Mouse (Mus musculus) forebrain, embryonic 11.5 days (tissue): ENCODE measurements around the gene Tbxa2r. TPM values are rescaled to one million over a fixed set of nuclear protein-coding genes. Genes with fewer than 3 reads are reported as not detected.

Experiments
- ATAC-seq: fragments of 200-750 bp; cut with Nextera tagmentation; replicated peaks from 2 replicates; pipeline ENCODE4 v1.8.0; 2017; ENCODE audit warnings: moderate TSS enrichment; ENCODE audit not compliant: low FRiP score
- DNase-seq: peaks from one replicate; pipeline ENCODE4 v3.0.0-alpha.2; 2017; ENCODE audit warnings: low spot score
- H3K27ac ChIP-seq: fragments of 300-500 bp; sonication (generic); 2 replicates; pipeline ENCODE4 v1.5.1; 2014; ENCODE audit warnings: low read depth, low read length
- H3K27me3 ChIP-seq: fragments of 300-500 bp; sonication (generic); 2 replicates; pipeline ENCODE4 v1.6.1; 2014; ENCODE audit warnings: mild to moderate bottlenecking, low read length, mixed read lengths; ENCODE audit not compliant: control insufficient read depth, insufficient read depth
- H3K36me3 ChIP-seq: fragments of 300-500 bp; sonication (generic); 2 replicates; pipeline ENCODE4 v1.6.1; 2014; ENCODE audit warnings: mild to moderate bottlenecking, low read length, moderate library complexity, mixed read lengths; ENCODE audit not compliant: control insufficient read depth, insufficient read depth
- H3K4me1 ChIP-seq: fragments of 300-500 bp; sonication (generic); replicated peaks from 2 replicates; pipeline ENCODE4 v1.6.1; 2014; ENCODE audit warnings: low read length, mixed read lengths; ENCODE audit not compliant: control insufficient read depth, insufficient read depth
- H3K4me2 ChIP-seq: fragments of 300-500 bp; sonication (generic); 2 replicates; pipeline ENCODE4 v1.6.1; 2014; ENCODE audit warnings: low read depth, mild to moderate bottlenecking, low read length, moderate library complexity, mixed read lengths; ENCODE audit not compliant: severe bottlenecking
- H3K4me3 ChIP-seq: fragments of 300-500 bp; sonication (generic); 2 replicates; pipeline ENCODE4 v1.5.1; 2014; ENCODE audit warnings: low read depth, low read length
- H3K9ac ChIP-seq: fragments of 300-500 bp; sonication (generic); 2 replicates; pipeline ENCODE4 v1.6.1; 2014; ENCODE audit warnings: low read length
- H3K9me3 ChIP-seq: fragments of 300-500 bp; sonication (generic); 2 replicates; pipeline ENCODE4 v1.6.1; 2016; ENCODE audit warnings: low read length, mixed read lengths; ENCODE audit not compliant: control insufficient read depth
- WGBS: fragments of 180-500 bp; shearing (Covaris S2); extraction: QIAGEN DNeasy Blood & Tissue Kit; methylation state at CpG from one replicate; pipeline ENCODE4 v1.1.7; 2014; 5-methylcytosine and 5-hydroxymethylcytosine counted together
- polyA plus RNA-seq: library from polyadenylated mRNA; unstranded; fragments of >200 nt; fragmentation: Nextera tagmentation; extraction: Ambion mirVana; gene quantifications from 2 replicates; pipeline ENCODE4 v1.2.1, GENCODE M21; 2014

The Tbxa2r gene
- polyA plus RNA-seq, 1 experiment from 2014 or later, result 2.6 TPM

GRCm38 (mm10) chr10:81320550-81321347 is 7.8 kb upstream of the Tbxa2r start, which contains the start of gene Cactin:
Gene Cactin (plus strand): TSS chr10:81321103.
- Histone ChIP-seq H3K4me1 (peaks cover 20% of the 10 kb centered on the region), H3K27me3 (no peaks in the 10 kb centered on the region), H3K27ac (peak within 1 kb of the TSS; percentile 72), H3K4me3 (peak within 1 kb of the TSS; percentile 93), H3K9me3 (no peaks in the 10 kb centered on the region), H3K4me2 (peak within 1 kb of the TSS; percentile 79), H3K9ac (peak within 1 kb of the TSS; percentile 83), H3K36me3 (peaks cover 23% of the 10 kb centered on the region)
- peak; percentile 91 for ATAC-seq
- under 1% methylated on average over 68 of the region's 68 CpGs for WGBS
- peak; percentile 99 for DNase-seq

GRCm38 (mm10) chr10:81321436-81321835 is 7.1 kb upstream of the Tbxa2r start:
- peak overlapping the region; percentile 83 for H3K9ac ChIP-seq
- peak overlapping the region; percentile 72; the same call in 1 of the 2 replicates for H3K27ac ChIP-seq
- peak; percentile 3; the same call in 1 of the 2 replicates for ATAC-seq
- peak overlapping the region; percentile 93 for H3K4me3 ChIP-seq
- H3K4me2 ChIP-seq, result peak overlapping the region; percentile 79
- peaks cover 20% of the 10 kb centered on the region for H3K4me1 ChIP-seq
- no peaks in the 10 kb centered on the region for H3K9me3 ChIP-seq
- WGBS, result 4% methylated on average over 20 of the region's 20 CpGs
- H3K36me3 ChIP-seq, result peaks cover 26% of the 10 kb centered on the region
- H3K27me3 ChIP-seq, result no peaks in the 10 kb centered on the region
- DNase-seq, result no peak

- peaks cover 29% of the 10 kb centered on the region for H3K36me3 ChIP-seq
These were observed 6.1 kb upstream of the Tbxa2r start for GRCm38 (mm10) chr10:81322444-81322843.

GRCm38 (mm10) chr10:81323141-81323775 is 5.3 kb upstream of the Tbxa2r start:
- no peak overlapping the region for H3K4me3 ChIP-seq
- H3K9me3 ChIP-seq, result no peaks in the 10 kb centered on the region
- WGBS, result 95% methylated on average over 23 of the region's 23 CpGs
- ATAC-seq (no peak), DNase-seq (no peak)
- H3K27me3 ChIP-seq, result no peaks in the 10 kb centered on the region
- H3K9ac ChIP-seq, result no peak overlapping the region
- peaks cover 27% of the 10 kb centered on the region for H3K36me3 ChIP-seq
- H3K27ac ChIP-seq, result no peak overlapping the region
- H3K4me1 ChIP-seq, result peaks cover 14% of the 10 kb centered on the region
- no peak overlapping the region for H3K4me2 ChIP-seq

More at GRCm38 (mm10) chr10:81322444-81322843, 6.1 kb upstream of the Tbxa2r start:
- WGBS, result 95% methylated on average over 27 of the region's 27 CpGs
- no peak overlapping the region for H3K9ac ChIP-seq
- no peak overlapping the region for H3K27ac ChIP-seq
- H3K4me3 ChIP-seq, result peak overlapping the region; percentile 93; the same call in 1 of the 2 replicates
- ATAC-seq, result no peak
- H3K27me3 ChIP-seq, result no peaks in the 10 kb centered on the region
- no peaks in the 10 kb centered on the region for H3K9me3 ChIP-seq
- DNase-seq, result no peak
- no peak overlapping the region for H3K4me2 ChIP-seq
- H3K4me1 ChIP-seq, result peaks cover 14% of the 10 kb centered on the region

- Histone ChIP-seq H3K9me3 (no peaks in the 10 kb centered on the region), H3K9ac (no peak overlapping the region), H3K27me3 (no peaks in the 10 kb centered on the region), H3K4me2 (no peak overlapping the region), H3K4me1 (peaks cover 14% of the 10 kb centered on the region), H3K4me3 (no peak overlapping the region), H3K36me3 (peaks cover 27% of the 10 kb centered on the region), H3K27ac (no peak overlapping the region)
- 94% methylated on average over 18 of the region's 18 CpGs for WGBS
- DNase-seq, result no peak
- ATAC-seq, result no peak
These were observed 4.6 kb upstream of the Tbxa2r start for GRCm38 (mm10) chr10:81323791-81324530.

GRCm38 (mm10) chr10:81325176-81325575 is 3.4 kb upstream of the Tbxa2r start:
- Histone ChIP-seq H3K27ac (no peak overlapping the region), H3K4me1 (peaks cover 7% of the 10 kb centered on the region), H3K36me3 (peaks cover 27% of the 10 kb centered on the region), H3K9ac (no peak overlapping the region), H3K4me3 (no peak overlapping the region), H3K9me3 (no peaks in the 10 kb centered on the region), H3K4me2 (no peak overlapping the region), H3K27me3 (no peaks in the 10 kb centered on the region)
- DNase-seq, result no peak
- 93% methylated on average over 21 of the region's 21 CpGs for WGBS
- ATAC-seq, result no peak

GRCm38 (mm10) chr10:81325781-81326180 is 2.8 kb upstream of the Tbxa2r start:
- Histone ChIP-seq H3K9ac (no peak overlapping the region), H3K4me2 (no peak overlapping the region), H3K27ac (no peak overlapping the region), H3K27me3 (no peaks in the 10 kb centered on the region), H3K9me3 (no peaks in the 10 kb centered on the region), H3K4me1 (peaks cover 7% of the 10 kb centered on the region), H3K4me3 (no peak overlapping the region), H3K36me3 (peaks cover 27% of the 10 kb centered on the region)
- 95% methylated on average over 18 of the region's 18 CpGs for WGBS
- DNase-seq (no peak), ATAC-seq (no peak)

GRCm38 (mm10) chr10:81326858-81327257 is 1.7 kb upstream of the Tbxa2r start:
- DNase-seq (no peak), ATAC-seq (no peak)
- Histone ChIP-seq H3K9ac (no peak overlapping the region), H3K36me3 (peaks cover 27% of the 10 kb centered on the region), H3K9me3 (no peaks in the 10 kb centered on the region), H3K4me1 (peaks cover 4% of the 10 kb centered on the region), H3K4me3 (no peak overlapping the region), H3K27me3 (no peaks in the 10 kb centered on the region), H3K27ac (no peak overlapping the region), H3K4me2 (no peak overlapping the region)
- WGBS, result 89% methylated on average over 6 of the region's 6 CpGs
